Mouse (Mus musculus): ENCODE results near the gene Gtdc1.

Gtdc1 gene

DNA sequence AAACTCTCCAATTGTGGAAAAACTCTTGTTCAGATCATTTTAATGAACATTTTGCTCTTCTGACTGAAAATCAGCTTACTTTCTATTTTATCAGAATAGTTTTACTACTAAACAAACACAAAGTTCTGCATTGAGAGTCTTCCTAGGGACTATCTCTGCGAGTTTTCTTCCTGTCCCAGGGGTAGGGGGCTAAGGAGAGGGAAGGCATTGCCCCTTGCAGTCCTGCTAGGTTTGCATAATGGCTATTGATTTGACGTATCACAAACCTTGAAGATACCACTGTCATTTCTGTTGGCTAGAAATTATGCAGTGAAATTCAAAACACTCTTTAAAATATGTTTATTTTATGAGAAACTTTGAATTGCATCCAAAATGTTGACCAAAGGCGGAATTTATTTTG, 355.6 kb downstream of the Gtdc1 start:
- no peak for DNase-seq

- DNase-seq = no peak
Observed at GRCm38 (mm10) chr2:44571156-44571555, 356.3 kb downstream of the Gtdc1 start.

- no peak for DNase-seq
Observed at GRCm38 (mm10) chr2:44569140-44569952, 358.1 kb downstream of the Gtdc1 start.

GRCm38 (mm10) chr2:44564776-44565692, 362.4 kb downstream of the Gtdc1 start:
- no peak for DNase-seq

- DNase-seq = no peak
Observed at GRCm38 (mm10) chr2:44561789-44562188, 365.7 kb downstream of the Gtdc1 start.

DNA sequence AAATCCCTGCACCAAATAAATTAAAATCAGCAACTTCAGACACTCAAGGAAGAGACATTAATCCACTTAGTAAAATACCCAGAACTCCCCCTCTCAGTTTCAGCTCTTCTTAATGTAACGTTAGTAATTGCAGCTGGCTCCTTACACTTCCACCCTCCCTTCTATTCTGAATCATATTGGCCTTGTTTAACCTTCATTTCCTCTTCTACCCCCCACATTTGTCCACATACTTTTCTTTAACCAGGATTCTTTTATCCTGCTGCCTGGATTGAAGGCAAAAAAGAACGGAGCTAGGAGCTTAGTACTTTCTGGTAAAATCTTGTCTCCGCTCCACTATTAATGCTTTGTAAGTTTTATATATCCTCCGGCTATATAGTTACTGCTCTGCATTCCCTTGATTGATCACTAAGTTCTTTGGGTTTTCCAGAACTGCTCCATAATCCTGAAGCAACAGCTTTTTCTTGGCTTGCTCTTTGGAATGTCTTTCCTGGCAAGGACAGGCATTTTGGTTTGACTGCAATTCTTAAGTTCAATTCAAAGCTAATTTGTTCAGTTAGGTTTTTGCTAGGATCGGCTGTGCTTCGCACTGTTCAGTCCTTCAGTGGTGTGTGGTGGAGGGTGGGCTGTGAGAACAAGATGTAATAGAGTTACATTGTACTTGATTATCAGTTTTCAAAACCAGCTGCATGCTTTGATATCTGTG, 368.1 kb downstream of the Gtdc1 start:
- DNase-seq = no peak

DNA sequence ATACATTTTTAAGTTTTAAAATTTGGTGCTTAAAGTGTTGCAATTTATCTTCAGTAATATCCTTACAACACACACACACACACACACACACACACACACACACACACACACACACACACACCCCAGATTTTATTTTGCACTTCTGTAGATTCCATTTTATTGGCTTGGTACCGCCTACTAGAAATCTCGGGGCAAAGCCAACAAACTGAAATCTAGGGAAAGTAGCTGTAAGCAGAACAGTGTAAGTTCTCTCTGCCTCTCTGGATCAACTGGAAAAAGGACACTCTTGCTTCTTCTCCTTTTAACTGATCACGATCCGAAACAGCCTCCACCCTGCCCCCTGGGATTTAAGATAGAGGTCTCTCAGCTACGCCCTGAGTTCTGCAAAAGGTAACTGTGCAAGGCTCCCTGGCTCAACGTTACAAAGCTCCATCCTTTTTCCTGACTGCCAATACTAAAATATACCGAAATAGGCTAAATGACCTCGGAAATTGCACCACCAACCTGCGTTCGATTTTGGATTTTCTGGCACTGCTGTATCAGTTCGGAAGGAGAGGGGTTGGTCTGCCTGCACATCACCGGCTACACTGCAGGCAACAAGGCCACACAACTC, 369.7 kb downstream of the Gtdc1 start:
- DNase-seq = no peak

DNA sequence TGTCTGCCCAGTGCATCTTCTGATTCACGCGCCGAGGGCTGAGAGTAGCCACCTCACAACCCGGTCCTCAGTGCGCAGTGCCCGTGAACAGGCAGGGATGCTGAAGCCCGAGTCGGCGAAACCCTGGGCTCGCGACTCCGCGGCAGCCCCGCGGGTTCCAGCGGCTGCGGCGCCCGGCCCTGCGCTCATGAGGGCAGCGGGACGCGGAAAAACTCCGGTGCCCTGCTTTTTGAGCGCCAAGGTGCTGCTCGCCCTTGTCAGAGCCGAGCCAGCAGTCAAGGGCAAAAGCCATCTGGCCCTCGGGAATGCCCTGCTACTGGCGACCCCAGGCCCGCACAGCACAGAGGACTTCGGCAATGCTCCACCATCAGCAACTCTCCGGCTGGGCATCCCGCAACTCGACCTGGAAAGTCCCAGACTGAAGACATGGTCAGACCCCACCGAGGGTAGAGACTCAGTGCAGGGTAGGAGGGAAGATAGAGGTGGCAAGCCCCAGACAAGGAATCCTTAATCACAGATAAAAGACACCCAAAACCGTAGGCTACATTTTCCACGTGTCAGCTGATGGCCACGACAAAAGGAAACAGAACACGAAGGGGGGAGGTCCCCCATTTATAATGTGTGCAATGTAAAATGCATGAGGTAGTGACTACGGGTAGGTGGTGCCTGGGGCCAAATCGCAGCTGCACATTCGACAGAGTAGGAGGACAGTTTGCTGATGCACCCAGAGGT, 370.4 kb downstream of the Gtdc1 start:
- peak; percentile 44 for DNase-seq

DNA sequence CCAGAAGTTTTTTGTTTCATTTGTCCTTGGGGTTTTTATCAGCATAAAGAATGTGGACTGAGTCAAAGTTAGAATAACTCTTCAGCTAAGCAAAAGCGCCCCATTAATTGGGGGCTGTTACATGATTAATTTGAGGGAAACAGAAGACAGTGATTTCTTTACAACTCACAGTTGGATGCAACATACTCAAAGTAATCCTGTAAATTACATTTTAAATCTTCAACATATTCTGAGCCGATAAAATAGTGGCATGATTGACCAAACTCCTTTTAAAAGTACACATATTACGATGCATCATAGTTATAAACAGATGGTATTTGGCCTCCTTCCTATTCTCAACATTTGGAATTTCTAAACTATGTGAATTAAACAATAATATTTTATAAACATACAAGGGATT, 372.7 kb downstream of the Gtdc1 start:
- no peak for DNase-seq

DNA sequence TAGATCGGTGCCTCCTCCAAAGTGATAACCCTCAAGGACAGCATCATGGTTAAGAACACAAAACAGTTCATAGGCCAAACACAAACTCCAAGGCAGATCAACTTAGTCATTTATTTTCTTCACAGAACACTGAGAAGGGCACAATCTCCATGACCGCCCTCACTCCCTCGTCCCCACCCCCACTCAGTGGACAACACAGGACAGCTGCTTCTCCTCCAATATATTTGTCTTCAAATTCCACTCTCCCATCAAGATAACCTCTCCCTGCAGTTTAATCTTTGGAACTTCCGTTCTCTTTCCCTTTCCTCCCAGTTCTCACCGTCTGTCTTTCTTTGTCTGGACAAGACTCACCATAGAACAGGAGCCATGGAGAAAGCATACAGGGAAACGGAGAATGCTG, 378.1 kb downstream of the Gtdc1 start:
- DNase-seq = no peak

GRCm38 (mm10) chr2:44542775-44543174, 384.7 kb downstream of the Gtdc1 start:
- DNase-seq = no peak

- DNase-seq = no peak
Observed at GRCm38 (mm10) chr2:44541726-44542125, 385.7 kb downstream of the Gtdc1 start.

DNA sequence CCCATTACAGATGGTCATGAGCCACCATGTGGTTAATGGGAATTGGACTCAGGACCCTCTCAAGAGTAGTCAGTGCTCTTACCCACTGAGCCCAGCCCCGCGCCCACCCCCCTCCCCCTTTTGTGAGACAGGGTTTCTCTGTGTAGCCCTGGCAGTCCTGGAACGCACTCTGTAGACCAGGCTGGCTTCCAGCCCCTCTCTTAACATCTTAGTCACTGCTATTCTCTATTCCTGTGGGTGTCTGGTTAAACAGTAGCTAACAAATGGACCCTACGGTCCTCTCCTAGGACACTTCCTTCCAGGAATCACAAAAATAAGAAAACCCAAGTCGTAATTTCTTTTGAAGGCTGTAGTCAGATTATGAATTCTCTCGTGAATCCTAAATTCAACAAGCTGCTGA, 386.6 kb downstream of the Gtdc1 start:
- no peak for DNase-seq

GRCm38 (mm10) chr2:44539121-44539634, 388.3 kb downstream of the Gtdc1 start:
- no peak for DNase-seq

- DNase-seq = no peak
Observed at GRCm38 (mm10) chr2:44538135-44538534, 389.3 kb downstream of the Gtdc1 start.

- no peak for DNase-seq
Observed at GRCm38 (mm10) chr2:44535760-44536159, 391.7 kb downstream of the Gtdc1 start.

DNA sequence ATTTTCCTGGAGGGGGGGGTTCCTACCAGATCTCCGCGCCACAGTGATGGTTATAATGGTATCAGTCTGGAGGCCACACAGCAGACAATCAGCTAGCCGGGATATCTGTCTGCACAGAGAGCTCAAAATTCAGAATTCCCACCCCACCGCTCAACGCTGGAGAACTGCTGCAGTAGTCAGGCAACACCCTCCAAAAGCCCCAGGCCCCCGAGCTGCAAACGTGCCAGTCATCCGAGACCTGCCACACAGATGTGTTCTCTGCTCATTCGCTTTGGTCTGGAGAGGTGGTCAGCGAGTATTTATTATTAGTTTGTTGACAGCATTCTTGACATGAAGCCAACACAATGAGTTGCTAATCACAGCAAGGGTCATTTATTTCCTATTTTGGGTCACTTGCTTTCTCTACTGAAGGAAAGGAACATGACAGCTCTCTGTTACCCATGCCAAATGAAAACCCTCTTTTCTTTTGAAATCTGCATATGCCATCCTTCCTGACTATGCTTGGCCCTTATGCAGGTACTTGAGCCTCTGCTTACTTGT, 392.3 kb downstream of the Gtdc1 start:
- DNase-seq = no peak

- DNase-seq = no peak
Observed at GRCm38 (mm10) chr2:44526110-44527032, 401.1 kb downstream of the Gtdc1 start.

DNA sequence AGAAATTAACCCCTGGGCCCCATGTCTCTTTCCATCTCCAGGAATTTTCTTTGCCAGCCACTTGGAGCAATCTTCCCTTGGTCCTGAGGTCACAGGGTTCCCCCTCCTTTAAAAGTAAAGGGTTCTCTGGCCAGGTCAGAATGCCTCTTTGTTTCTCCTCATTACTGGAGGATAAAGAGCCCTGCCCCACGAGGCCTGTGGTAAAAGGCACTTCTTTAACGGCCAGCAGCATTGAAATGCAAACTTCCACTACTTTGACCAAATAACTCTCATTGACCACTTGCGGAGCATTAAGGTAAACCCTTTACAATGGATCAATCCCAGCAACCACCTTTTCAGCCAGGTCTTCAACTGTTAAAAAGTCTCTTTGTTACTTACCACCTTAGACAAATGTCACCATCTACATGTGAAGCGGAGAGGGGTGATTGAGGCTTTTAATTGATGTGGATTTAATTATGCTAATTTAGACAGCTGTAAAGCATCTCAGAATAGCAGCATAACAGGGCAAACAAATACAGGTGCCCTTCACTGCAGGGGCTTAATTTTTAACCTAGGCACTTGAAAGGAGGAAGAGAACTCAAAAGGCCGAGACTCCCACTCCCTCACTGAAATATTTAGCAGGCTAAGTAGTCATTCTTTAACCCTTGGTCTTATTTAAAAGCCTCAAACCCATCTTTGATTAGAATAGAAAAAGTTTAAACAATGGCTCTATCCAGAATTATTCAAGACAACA, 402.1 kb downstream of the Gtdc1 start:
- DNase-seq = no peak

GRCm38 (mm10) chr2:44519236-44519635, 408.2 kb downstream of the Gtdc1 start:
- no peak for DNase-seq

Measured in right cerebral cortex, postnatal 14 days (tissue).